Comparison of ENCODE assay signal across 9 mouse cellular contexts in the genomic region with DNA sequence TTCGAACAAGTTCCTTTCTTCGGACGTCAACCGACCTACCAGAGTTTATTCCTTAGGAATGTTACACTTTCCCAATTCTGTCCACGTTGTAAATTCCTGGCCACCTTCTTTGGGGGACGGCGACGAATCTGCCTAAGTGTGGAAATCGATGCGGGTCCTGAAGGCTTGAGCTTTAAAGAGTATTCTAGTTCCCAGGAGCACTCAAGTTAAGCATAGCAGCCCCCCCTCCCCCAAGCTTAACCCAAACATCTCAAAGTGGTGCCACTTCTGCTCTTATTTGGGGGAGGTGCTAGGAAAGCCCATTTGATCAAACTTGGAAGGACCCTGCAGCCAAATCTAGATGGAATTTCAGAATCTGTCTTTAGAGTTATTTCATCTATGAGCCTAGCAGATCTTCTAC. TPM values are rescaled to one million over a fixed set of nuclear protein-coding genes. Genes with fewer than 3 reads are reported as not detected.
DNase-seq lines count a peak whose midpoint lies in the region; ATAC-seq lines count a peak whose summit lies in the region.
"Had no signal": no experiment of that assay in that cellular context is flagged by ENCODE, and none has a peak within 500 bp of the region (broad histone marks: within the 10 kb centered on the region; RNA-seq: fewer than 3 reads in every experiment).

No protein-coding gene starts in this region.

- no peak for DNase-seq in heart, postnatal 36 days
- peak; percentile 30 for DNase-seq in R1 (ENCODE audit: low read depth, low spot score)
- no peak for DNase-seq in hindbrain, embryonic 11.5 days (ENCODE audit: low spot score)
- peak; percentile 21 for DNase-seq in midbrain, embryonic 10.5 days (ENCODE audit: low spot score)
- DNase-seq in thymus, postnatal 14 days: no peak
- no peak for DNase-seq in left cerebral cortex, postnatal 4 days
- DNase-seq: thymus, adult 18-20 months had no signal

- no peak overlapping the region for H3K27ac ChIP-seq in heart, embryonic 15.5 days
- H3K27ac ChIP-seq in hindbrain, embryonic 11.5 days (ENCODE audit: low read depth, low read length): peak overlapping the region; percentile 72; the same call in 1 of the 2 replicates
- peak overlapping the region; percentile 61; the same call in 1 of the 2 replicates for H3K27ac ChIP-seq in midbrain, embryonic 10.5 days (replicated peaks)

- H3K9ac ChIP-seq in heart, embryonic 15.5 days: no peak overlapping the region
- peak overlapping the region; percentile 59 for H3K9ac ChIP-seq in hindbrain, embryonic 11.5 days (ENCODE audit: low read depth, low read length)

- no peaks in the 10 kb centered on the region for H3K9me3 ChIP-seq in heart, embryonic 15.5 days (replicated peaks)
- no peaks in the 10 kb centered on the region for H3K9me3 ChIP-seq in hindbrain, embryonic 11.5 days (ENCODE audit: control insufficient read depth, low read length)
- H3K9me3 ChIP-seq in midbrain, embryonic 10.5 days (replicated peaks): no peaks in the 10 kb centered on the region

- peaks cover 49% of the 10 kb centered on the region for H3K4me1 ChIP-seq in heart, embryonic 15.5 days (replicated peaks)
- no peaks in the 10 kb centered on the region; the same call in 1 of the 2 replicates for H3K4me1 ChIP-seq in hindbrain, embryonic 11.5 days (replicated peaks; ENCODE audit: control insufficient read depth, insufficient read depth, low read length)
- H3K4me1 ChIP-seq in midbrain, embryonic 10.5 days: peaks cover 48% of the 10 kb centered on the region

- H3K4me3 ChIP-seq in heart, embryonic 15.5 days: peak overlapping the region; percentile 54
- peak overlapping the region; percentile 48 for H3K4me3 ChIP-seq in hindbrain, embryonic 11.5 days (ENCODE audit: low read depth, low read length)
- peak overlapping the region; percentile 65 for H3K4me3 ChIP-seq in midbrain, embryonic 10.5 days

- no peaks in the 10 kb centered on the region for H3K36me3 ChIP-seq in heart, embryonic 15.5 days
- no peaks in the 10 kb centered on the region for H3K36me3 ChIP-seq in hindbrain, embryonic 11.5 days (ENCODE audit: control insufficient read depth, insufficient read depth, low read length)
- no peaks in the 10 kb centered on the region for H3K36me3 ChIP-seq in midbrain, embryonic 10.5 days

- WGBS in heart, embryonic 15.5 days: 0% methylated on average over 10 of the region's 10 CpGs
- 1% methylated on average over 10 of the region's 10 CpGs for WGBS in hindbrain, embryonic 11.5 days
- WGBS in midbrain, embryonic 10.5 days: under 1% methylated on average over 10 of the region's 10 CpGs

- peaks cover 100% of the 10 kb centered on the region for H3K27me3 ChIP-seq in heart, embryonic 15.5 days
- H3K27me3 ChIP-seq in hindbrain, embryonic 11.5 days (ENCODE audit: control insufficient read depth, insufficient read depth, low read length): peaks cover 77% of the 10 kb centered on the region
- peaks cover 100% of the 10 kb centered on the region for H3K27me3 ChIP-seq in midbrain, embryonic 10.5 days (ENCODE audit: low read depth, poor library complexity, severe bottlenecking)

- no peak for ATAC-seq in heart, embryonic 15.5 days (replicated peaks; ENCODE audit: insufficient number of reproducible peaks, insufficient read depth, low FRiP score, low read depth)
- no peak for ATAC-seq in hindbrain, embryonic 11.5 days (ENCODE audit: low FRiP score)
- ATAC-seq in megakaryocyte progenitor cell, adult 5-6 weeks (replicated peaks; ENCODE audit: poor library complexity): no peak

- intact Hi-C loops in heart, postnatal 36 days (cut with DNase I): no loop called here
- intact Hi-C loops in left cerebral cortex, postnatal 4 days (cut with DNase I): loop anchor here (10.0 kb wide), 2 partner anchors 118 to 268 kb away; no protein-coding TSS in a partner anchor

- H3K4me2 ChIP-seq in heart, embryonic 15.5 days: peak overlapping the region; percentile 91
- peak overlapping the region; percentile 77 for H3K4me2 ChIP-seq in hindbrain, embryonic 11.5 days (replicated peaks; ENCODE audit: low read depth, low read length)

RNA-seq across cellular contexts. Expression of gene Lhx1, which starts 1.1 kb away (rescaled TPM):
- polyA plus RNA-seq in heart, embryonic 15.5 days (2015; fragmentation: Nextera tagmentation; extraction: Ambion mirVana): 0.08 TPM in 1 of 2 replicates, not detected in the other
- total RNA-seq in heart, postnatal 36 days (2021): not detected
- 53.3 and 57.3 TPM in 2 replicates for polyA plus RNA-seq in hindbrain, embryonic 11.5 days (2014; fragmentation: Nextera tagmentation; extraction: Ambion mirVana)
- 5.5 and 19.7 TPM in 2 replicates for polyA plus RNA-seq in midbrain, embryonic 10.5 days (2016; fragmentation: Nextera tagmentation; extraction: Ambion mirVana)
- total RNA-seq in megakaryocyte progenitor cell, adult 5-6 weeks (2015): not detected in 2 replicates
- 0.07 TPM in 1 of 2 replicates, not detected in the other for total RNA-seq in megakaryocyte progenitor cell, adult 5-6 weeks (2017)
- 1 to 10 TPM; 1.5 to 1.6 TPM for total RNA-seq in left cerebral cortex, postnatal 4 days (2021)

RNA-seq across cellular contexts. Expression of gene Aatf, which starts 13.1 kb away (rescaled TPM):
- 26.2 and 28.3 TPM in 2 replicates for polyA plus RNA-seq in heart, embryonic 15.5 days (2015; fragmentation: Nextera tagmentation; extraction: Ambion mirVana)
- 10 to 100 TPM; 13.3 to 14.9 TPM for total RNA-seq in heart, postnatal 36 days (2021)
- 59.9 and 64.5 TPM in 2 replicates for polyA plus RNA-seq in hindbrain, embryonic 11.5 days (2014; fragmentation: Nextera tagmentation; extraction: Ambion mirVana)
- 56.4 and 57.8 TPM in 2 replicates for polyA plus RNA-seq in midbrain, embryonic 10.5 days (2016; fragmentation: Nextera tagmentation; extraction: Ambion mirVana)
- total RNA-seq in megakaryocyte progenitor cell, adult 5-6 weeks (2015): 56.9 and 60.5 TPM in 2 replicates
- 98.8 and 108 TPM in 2 replicates for total RNA-seq in megakaryocyte progenitor cell, adult 5-6 weeks (2017)
- total RNA-seq in left cerebral cortex, postnatal 4 days (2021): 10 to 100 TPM; 28.1 to 29.7 TPM

Comparison
In these comparisons a context has a peak if more than half of its experiments do, and no peak if none do; other contexts are left out.
1. DNase-seq: peak in R1 (single experiment) and midbrain, embryonic 10.5 days (single experiment); none in heart, postnatal 36 days (0 of 2), hindbrain, embryonic 11.5 days (single experiment), thymus, postnatal 14 days (single experiment) and left cerebral cortex, postnatal 4 days (single experiment).
2. Peak in every context shown above with its lines, with median percentiles within 50 percentile points of each other: H3K4me3 ChIP-seq.